Mouse (Mus musculus) cerebellum, adult 2 months (tissue): ENCODE measurements around the gene Tbcel. TPM values are rescaled to one million over a fixed set of nuclear protein-coding genes. Genes with fewer than 3 reads are reported as not detected.

Source experiments
- DNase-seq, 2 experiments: peaks; one replicate each; pipeline ENCODE4 v3.0.0; 2021
- H3K27ac ChIP-seq: fragments of 200-500 bp; 2 replicates; pipeline ENCODE4 v1.5.1; 2012; ENCODE audit warnings: low read length, control low read depth, inconsistent platforms; ENCODE audit not compliant: insufficient read depth
- H3K27me3 ChIP-seq: fragments of 200-500 bp; 2 replicates; pipeline ENCODE4 v1.6.1; 2012; ENCODE audit warnings: inconsistent platforms, mild to moderate bottlenecking, low read length, moderate library complexity; ENCODE audit not compliant: control insufficient read depth, insufficient read depth
- H3K4me1 ChIP-seq: fragments of 200-500 bp; 2 replicates; pipeline ENCODE4 v1.6.1; 2011; ENCODE audit warnings: low read length; ENCODE audit not compliant: control insufficient read depth, insufficient read depth
- H3K4me3 ChIP-seq: fragments of 200-500 bp; replicated peaks from 2 replicates; pipeline ENCODE3; 2011; ENCODE audit warnings: mild to moderate bottlenecking, low read depth, low read length, control low read depth; ENCODE audit not compliant: insufficient read depth
- CTCF ChIP-seq: fragments of 200-500 bp; IDR thresholded peaks from 2 replicates; pipeline ENCODE4 v1.5.1; 2011; ENCODE audit warnings: low read depth, mild to moderate bottlenecking, control low read depth, low read length, moderate library complexity, borderline replicate concordance; ENCODE audit not compliant: insufficient read depth
- POLR2A ChIP-seq: fragments of 200-500 bp; IDR thresholded peaks from 2 replicates; pipeline ENCODE4 v1.6.1; 2011; ENCODE audit warnings: low read length, control low read depth, borderline replicate concordance; ENCODE audit not compliant: insufficient read depth
- WGBS: fragments of 180-500 bp; shearing (Covaris S2); methylation state at CpG from one replicate; pipeline ENCODE4 v1.1.7; 2018; 5-methylcytosine and 5-hydroxymethylcytosine counted together
- polyA plus RNA-seq: library from polyadenylated mRNA; depleted of rRNA; stranded (reverse); fragments of >200 nt; gene quantifications from 2 replicates; pipeline ENCODE4 v1.2.3, GENCODE M21; 2012

Gene Tbcel
- polyA plus RNA-seq, 1 experiment, result 32.8 TPM

GRCm38 (mm10) chr9:42458741-42459515 is 48.7 kb downstream of the Tbcel start:
- 69% methylated on average over 9 of the region's 9 CpGs for WGBS
- Histone ChIP-seq H3K4me1 (peaks cover 24% of the 10 kb centered on the region), H3K27ac (no peak overlapping the region), H3K4me3 (no peak overlapping the region), H3K27me3 (no peaks in the 10 kb centered on the region)
- no peak for TF ChIP-seq POLR2A
- TF ChIP-seq CTCF, result 0 out of 2 replicates have a peak, but pooled peaks have one; percentile 2
- DNase-seq, result no peak

DNA sequence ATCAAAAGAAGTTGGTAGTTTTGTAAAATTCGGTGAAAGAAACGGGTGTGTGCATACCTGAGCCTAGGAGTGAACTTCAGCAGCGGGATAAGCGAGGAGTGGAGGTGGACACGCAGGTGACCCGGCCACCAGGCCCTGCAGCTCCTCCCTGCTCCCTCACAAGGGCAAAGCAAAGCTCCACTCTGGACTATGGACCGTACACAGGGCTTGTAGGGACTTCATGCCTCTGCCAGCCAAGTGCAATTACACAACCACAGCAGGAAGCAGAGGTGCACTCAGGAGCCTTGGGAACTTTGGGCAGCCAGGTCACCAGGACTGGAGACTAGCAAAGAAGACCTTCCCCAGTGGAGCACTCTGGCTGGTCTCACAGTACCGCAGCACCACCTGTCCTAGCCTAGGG is 50.1 kb downstream of the Tbcel start:
- H3K4me3 ChIP-seq, result no peak overlapping the region
- H3K27ac ChIP-seq, result no peak overlapping the region
- no peaks in the 10 kb centered on the region for H3K27me3 ChIP-seq
- no peak for TF ChIP-seq CTCF
- TF ChIP-seq POLR2A, result no peak
- WGBS, result 93% methylated on average over 8 of the region's 8 CpGs
- DNase-seq, result no peak
- H3K4me1 ChIP-seq, result peaks cover 24% of the 10 kb centered on the region

GRCm38 (mm10) chr9:42454364-42454763 is 53.2 kb downstream of the Tbcel start:
- H3K27ac ChIP-seq, result no peak overlapping the region
- TF ChIP-seq POLR2A (no peak), CTCF (no peak)
- 91% methylated on average over 8 of the region's 8 CpGs for WGBS

DNA sequence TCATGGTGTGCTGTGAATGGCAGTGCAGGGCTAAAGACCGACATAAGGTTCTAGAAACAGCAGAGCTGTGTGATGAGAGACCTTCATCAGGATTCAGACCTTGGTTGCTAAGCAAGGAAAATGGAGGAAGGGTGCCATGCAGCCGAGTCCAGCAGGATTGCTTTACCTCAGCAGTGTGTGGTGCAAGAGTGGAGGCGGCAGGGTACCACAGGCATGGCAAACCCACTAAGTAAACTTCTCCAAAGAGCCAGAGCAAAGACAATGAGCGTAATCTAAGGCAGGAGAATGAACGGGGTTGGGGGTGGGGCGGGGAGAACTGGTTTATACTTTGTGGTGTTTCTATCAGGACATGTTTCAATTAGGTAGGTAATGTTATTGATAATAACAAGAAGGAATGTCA is 58.6 kb downstream of the Tbcel start:
- H3K27ac ChIP-seq, result no peak overlapping the region
- no peaks in the 10 kb centered on the region for H3K4me1 ChIP-seq
- no peak for DNase-seq
- no peak overlapping the region for H3K4me3 ChIP-seq
- TF ChIP-seq CTCF (no peak), POLR2A (no peak)
- 89% methylated on average over 6 of the region's 6 CpGs for WGBS
- no peaks in the 10 kb centered on the region for H3K27me3 ChIP-seq

More at GRCm38 (mm10) chr9:42454364-42454763, 53.2 kb downstream of the Tbcel start:
- Histone ChIP-seq H3K4me3 (no peak overlapping the region), H3K27me3 (no peaks in the 10 kb centered on the region), H3K4me1 (peaks cover 9% of the 10 kb centered on the region)
- DNase-seq, result no peak

GRCm38 (mm10) chr9:42442100-42442499 is 65.5 kb downstream of the Tbcel start:
- Histone ChIP-seq H3K4me1 (no peaks in the 10 kb centered on the region), H3K27me3 (no peaks in the 10 kb centered on the region), H3K27ac (no peak overlapping the region), H3K4me3 (no peak overlapping the region)
- TF ChIP-seq POLR2A, result no peak
- TF ChIP-seq CTCF, result no peak
- DNase-seq, result no peak
- 91% methylated on average over 8 of the region's 8 CpGs for WGBS

DNA sequence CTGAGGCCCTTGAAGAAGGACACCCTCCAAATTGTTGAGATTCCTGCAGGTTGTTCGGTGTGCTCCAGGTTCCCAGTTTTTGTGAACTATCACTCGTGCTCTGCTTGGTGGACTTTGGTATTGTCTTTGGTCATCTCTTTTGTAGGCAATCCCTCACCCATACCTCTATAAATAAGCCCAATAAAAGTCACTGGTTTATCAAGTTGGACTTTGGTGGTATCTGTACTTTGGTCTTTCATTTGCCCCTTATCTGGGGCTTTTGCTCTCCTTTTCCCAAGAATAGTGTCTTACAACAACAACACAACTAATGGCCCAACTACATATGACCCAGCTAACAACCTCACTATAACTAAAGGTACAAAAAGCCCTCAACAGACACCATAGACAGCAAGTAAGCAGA is 66.4 kb downstream of the Tbcel start:
- Histone ChIP-seq H3K27ac (no peak overlapping the region), H3K4me1 (no peaks in the 10 kb centered on the region), H3K27me3 (no peaks in the 10 kb centered on the region), H3K4me3 (no peak overlapping the region)
- TF ChIP-seq CTCF (no peak), POLR2A (no peak)
- DNase-seq, result no peak
- 100% methylated on average over 2 of the region's 2 CpGs for WGBS

- Histone ChIP-seq H3K27ac (no peak overlapping the region), H3K4me1 (no peaks in the 10 kb centered on the region), H3K4me3 (no peak overlapping the region), H3K27me3 (no peaks in the 10 kb centered on the region)
- no peak for DNase-seq
- TF ChIP-seq CTCF (no peak), POLR2A (no peak)
- WGBS, result 52% methylated on average over 4 of the region's 4 CpGs
Observed at GRCm38 (mm10) chr9:42439446-42439845, 68.2 kb downstream of the Tbcel start.

DNA sequence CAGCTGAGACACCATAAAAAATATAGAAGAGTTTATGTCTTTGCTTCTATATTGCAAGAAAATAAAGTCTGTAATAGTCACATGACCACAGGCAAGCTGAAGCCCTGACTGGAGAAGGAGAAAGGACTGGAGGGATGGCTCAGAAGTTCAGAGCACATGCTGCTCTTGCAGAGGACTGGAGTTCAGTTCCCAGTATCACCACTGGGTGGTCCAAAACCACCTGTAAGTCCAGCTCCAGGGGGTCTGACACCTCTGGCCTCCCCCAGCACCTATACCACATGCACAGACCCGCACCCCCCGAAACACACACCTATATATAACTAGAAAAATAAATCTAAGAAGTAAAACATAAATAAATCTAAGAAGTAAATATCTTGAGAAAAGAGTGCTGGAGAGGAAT is 75.5 kb downstream of the Tbcel start:
- peaks cover 12% of the 10 kb centered on the region; the same call in 1 of the 2 replicates for H3K4me1 ChIP-seq
- no peak for TF ChIP-seq POLR2A
- TF ChIP-seq CTCF, result no peak
- DNase-seq, result no peak
- no peaks in the 10 kb centered on the region for H3K27me3 ChIP-seq
- H3K4me3 ChIP-seq, result no peak overlapping the region
- WGBS, result 94% methylated on average over 2 of the region's 2 CpGs
- no peak overlapping the region for H3K27ac ChIP-seq
